Mouse (Mus musculus) megakaryocyte, embryonic 14.5 days (primary cell): ENCODE data around the gene Sco1.
"Not testable (repeated sequence)": the region's sequence is repeated elsewhere in the genome, so short reads cannot be mapped to it uniquely, and the experiment has no call there.

Experiments
- FLI1 ChIP-seq: IDR thresholded peaks from 2 replicates; pipeline ENCODE4 v1.6.1; 2012; ENCODE audit warnings: low read length, inconsistent platforms, mixed read lengths
- GATA1 ChIP-seq: IDR thresholded peaks from 3 replicates; pipeline ENCODE4 v1.6.1; 2012; ENCODE audit warnings: mixed read lengths, low read length, inconsistent platforms, borderline replicate concordance

DNA sequence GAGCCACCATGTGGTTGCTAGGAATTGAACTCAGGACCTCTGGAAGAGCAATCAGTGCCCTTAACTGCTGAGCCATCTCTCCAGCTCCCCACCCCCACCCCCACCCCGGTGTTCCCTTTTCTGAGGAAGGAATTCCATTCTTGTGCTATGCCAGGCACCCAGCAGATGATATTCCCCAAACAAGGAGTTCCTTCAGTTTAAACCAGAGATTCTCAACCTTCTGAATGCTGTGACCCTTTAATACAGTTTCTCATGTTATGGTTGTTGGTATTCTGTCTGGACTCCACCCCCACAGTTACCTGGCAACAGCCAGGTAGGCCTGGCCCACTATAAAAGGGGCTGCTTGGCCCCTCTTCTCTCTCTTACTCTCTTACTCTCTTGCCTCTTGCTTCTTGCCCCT is 29.3 kb upstream of the Sco1 start:
- not testable (repeated sequence) for TF ChIP-seq GATA1, FLI1
